Mouse (Mus musculus): ENCODE measurements around the gene Sptb.

Gene Sptb

DNA sequence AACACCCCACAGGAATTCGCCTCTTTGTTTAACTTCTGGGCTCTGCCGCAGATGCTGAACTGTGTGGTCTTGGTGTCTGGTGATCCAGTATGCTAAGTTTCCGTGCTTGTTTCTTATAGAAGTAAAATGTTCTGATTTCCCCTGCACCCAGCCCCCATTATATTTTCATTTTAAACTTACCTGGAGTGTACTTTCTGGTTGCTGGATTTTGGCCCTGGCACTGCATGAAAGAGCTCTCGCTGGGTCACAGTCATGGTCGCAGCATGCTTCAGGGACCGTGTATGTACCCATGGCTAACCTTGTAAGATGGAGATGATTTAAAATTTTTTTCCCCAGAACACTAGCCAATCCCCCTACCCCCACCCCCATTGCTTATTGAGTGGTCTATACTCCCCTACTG lies 168.5 kb downstream of the Sptb start:
- no peak for DNase-seq (ENCODE audit: low spot score in 2 of 2)

GRCm38 (mm10) chr12:76541475-76541874 lies 168.9 kb downstream of the Sptb start:
- no peak for DNase-seq (ENCODE audit: low spot score in 2 of 2)

DNA sequence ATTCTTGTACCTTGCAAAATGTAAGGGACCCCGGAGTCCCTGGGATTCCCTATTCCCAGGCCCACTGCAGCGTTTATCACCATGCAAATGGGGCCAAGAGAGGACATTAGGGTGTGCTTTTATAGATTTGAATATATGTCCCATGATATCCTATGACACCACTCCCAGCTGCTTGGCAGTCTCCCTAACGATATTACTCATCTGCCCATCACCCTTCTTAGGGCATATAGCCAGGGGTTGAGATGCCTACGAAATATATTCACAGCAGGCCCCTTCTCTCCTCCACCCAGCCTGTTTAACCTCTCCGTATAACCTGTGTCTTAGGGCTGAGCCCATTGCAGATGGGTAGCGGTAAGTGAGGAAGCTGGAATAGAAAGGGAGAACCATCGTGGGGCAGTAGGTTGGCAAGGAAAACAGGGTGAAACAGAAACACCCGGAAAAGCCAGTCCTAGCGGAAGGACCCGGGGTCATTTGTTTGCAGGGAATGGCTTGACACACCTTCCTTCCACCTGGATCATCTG lies 169.6 kb downstream of the Sptb start:
- DNase-seq (ENCODE audit: low spot score in 2 of 2) = no peak

DNA sequence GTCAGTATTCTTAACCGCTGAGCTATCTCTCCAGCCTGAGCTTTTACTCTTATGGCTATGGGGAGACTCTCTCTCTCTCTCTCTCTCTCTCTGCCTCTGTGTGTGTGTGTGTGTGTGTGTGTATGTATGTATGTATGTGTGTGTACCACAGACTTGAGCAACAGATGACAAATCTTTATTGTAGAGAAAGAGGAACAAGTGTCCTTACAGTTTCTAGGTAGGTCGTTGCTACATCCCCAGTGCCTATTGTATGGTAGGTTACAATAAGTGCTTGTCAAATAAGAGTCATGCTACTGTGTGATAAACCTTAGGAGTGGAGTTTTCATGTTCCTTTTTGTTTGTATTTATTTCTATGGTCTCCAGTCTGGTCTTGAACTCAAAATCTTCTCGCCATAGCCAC lies 170.2 kb downstream of the Sptb start:
- no peak for DNase-seq (ENCODE audit: low spot score in 2 of 2)

- no peak for DNase-seq (ENCODE audit: low spot score in 2 of 2)
Measured at GRCm38 (mm10) chr12:76537434-76537833, 172.9 kb downstream of the Sptb start.

DNA sequence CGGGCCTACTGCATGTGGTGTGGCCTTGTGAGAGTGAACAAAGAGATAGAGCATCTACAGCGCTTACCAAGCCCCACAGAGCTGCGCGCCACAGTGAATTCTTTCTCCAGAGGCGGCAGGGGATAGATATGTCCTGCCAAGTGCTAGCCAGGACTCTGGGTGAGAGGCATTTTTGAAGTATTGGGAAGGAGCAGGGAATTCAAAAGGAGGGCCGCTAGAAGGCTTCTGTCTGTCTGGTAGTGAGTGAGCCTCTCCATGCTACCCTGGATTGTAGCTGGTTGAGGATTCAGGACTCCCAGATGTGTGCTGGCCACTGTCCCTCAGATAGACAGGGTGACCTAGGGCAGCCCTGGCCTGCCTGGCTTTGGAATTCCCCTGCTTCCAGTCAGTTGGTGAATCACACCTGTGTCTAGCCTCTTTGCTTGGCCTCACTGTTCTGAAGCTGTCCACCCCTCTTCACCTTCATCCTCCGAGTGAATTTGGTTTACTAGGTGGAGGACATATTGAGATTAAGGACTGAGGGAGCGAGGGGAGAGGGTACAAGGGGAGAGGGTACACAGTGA lies 173.7 kb downstream of the Sptb start:
- DNase-seq (ENCODE audit: low spot score in 2 of 2) = no peak

- no peak for DNase-seq (ENCODE audit: low spot score in 2 of 2)
Measured at GRCm38 (mm10) chr12:76535471-76535900, 174.9 kb downstream of the Sptb start.

DNA sequence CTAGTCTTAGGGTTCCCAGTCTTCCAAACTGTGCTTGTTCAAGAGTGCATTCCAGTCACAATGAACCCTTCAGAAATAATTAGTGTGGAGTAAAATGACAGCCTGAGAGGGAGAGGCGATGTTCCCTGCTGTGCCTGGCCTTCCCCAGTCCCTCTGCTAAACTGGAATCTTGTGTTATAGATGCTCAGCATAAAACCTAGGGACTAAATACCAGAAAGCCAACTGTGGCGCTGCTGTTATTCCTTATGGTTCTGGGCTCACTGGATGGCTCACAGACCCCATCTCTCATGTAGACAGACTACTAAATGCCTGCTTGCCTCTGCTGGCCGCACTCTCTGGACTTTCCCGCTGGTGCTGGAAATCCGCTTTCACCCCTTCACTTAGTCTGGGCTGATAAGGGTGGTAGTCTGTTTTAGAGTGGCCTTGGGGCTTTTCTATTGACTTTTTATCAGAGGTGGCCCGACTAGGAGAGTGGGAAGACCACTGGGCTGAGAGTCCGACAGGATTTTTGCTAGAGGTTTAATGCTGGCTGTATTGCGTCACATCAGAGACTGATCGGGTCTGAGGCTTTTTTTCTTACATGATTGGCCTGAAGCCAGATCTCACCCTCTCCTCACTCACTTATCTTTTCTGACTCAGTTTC lies 175.6 kb downstream of the Sptb start:
- DNase-seq (ENCODE audit: low spot score in 2 of 2) = no peak

DNA sequence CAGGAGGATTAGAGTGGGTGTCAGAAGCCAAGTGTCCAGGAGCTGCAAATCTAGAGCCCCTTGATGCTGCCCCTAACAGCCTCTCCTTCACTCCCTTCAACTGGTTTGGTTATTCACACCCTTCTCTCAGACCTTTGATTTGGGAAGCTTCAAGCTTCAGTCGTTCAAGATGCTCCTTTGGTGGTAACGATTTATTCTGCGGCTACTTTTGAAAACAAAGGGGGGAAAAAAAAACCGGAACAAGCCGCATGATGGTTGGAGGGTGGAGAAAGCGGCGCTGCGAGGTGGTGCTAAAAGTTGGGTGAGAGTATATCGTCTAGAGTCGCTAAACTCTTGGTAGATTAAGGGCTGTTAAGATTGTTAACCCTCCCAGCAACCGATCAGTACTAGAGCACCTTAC lies 176.1 kb downstream of the Sptb start:
- DNase-seq (ENCODE audit: low spot score in 2 of 2) = no peak

- DNase-seq (ENCODE audit: low spot score in 2 of 2) = no peak
Measured at GRCm38 (mm10) chr12:76533377-76534222, 176.7 kb downstream of the Sptb start.

- DNase-seq (ENCODE audit: low spot score in 2 of 2) = no peak
Measured at GRCm38 (mm10) chr12:76532926-76533376, 177.4 kb downstream of the Sptb start.

GRCm38 (mm10) chr12:76531986-76532925 lies 178.1 kb downstream of the Sptb start:
- DNase-seq (ENCODE audit: low spot score in 2 of 2) = no peak

DNA sequence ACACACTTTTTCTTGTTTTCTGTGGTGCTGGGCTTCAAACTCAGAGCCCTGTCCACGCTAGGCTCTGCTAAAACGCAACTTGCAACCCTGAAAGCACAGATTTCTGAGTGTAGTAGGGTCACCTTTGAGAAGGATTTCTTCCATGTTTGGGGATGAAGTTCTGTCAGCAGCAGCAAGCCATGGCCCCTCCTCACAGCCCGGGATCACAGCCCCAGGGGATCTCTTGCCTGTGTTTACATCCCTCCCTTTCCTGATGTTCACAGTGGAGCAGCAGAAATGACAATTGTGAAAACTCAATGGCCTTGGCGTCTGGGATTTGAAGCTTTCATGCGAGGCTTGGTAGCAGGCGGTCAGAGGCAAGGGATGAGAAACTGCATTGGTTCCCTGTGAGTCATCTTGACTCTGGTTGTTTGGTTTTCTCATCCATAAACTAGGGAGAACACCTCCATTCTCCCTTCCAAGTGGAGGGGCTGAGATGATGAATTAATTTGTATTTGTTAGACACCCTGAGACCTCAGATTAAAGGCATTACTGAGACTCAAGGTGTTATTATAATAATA lies 179.7 kb downstream of the Sptb start, which contains the start of gene Plekhg3:
Gene Plekhg3, plus strand, starts transcription at position 312 of the 560 bp plus-strand sequence.
- DNase-seq (ENCODE audit: low spot score in 2 of 2) = no peak

Data from frontal cortex, postnatal 25 days (tissue).